Mouse (Mus musculus): ENCODE results near the gene Plekhm1.

The Plekhm1 gene

DNA sequence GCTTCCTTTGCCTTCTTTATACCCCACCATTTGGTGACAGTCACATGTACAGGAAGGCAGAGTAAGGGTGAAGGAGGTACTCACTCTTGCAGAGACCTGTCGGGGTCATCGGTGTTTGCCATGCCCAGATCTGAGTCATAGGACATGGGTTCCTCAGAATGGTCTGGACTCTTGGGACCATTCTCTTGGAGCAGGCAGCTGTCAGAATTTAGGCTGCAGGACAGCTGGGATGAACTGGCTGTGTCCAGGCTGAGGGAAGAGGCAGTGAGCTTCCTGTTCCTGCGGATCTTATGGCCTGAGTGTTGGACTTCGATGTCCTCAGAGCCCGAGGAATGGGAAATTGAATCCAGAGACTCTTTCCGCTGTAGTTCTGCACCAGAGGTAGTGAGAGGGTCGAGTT, 17.9 kb downstream of the Plekhm1 start:
- DNase-seq (ENCODE audit: low read depth, low spot score): no peak

- DNase-seq (ENCODE audit: low read depth, low spot score): no peak
These were observed 18.5 kb downstream of the Plekhm1 start for GRCm38 (mm10) chr11:103394025-103394424.

DNA sequence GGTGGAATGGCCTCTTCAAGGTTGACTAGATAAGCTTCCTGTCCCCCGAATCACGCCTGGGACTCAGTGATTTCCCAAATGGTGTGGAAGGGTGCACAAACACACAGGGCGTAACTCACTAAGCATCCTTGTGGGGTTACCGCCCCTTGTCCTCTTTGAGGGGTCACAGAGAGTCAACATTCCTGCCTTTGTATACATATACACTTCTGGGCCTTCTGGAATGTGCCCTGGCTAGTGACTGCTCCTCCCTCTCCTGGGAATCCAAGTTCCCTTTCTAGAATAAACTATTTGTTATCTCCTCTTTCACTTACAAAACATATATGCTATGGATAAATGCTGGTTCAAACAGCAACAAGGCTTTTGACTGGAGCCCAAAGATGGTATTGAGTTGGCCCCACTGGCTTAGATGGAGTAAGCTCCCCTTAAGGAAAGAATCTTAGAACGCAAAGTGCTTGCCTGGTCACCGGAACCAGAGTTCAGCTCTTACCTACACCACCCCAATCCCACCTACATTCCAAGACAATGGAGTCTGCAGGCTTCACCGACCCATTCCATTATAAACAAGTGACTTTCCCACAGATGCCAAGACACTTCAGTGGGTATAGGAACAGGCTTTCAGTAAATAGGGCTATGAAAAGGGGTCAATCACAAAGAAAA, 24.5 kb downstream of the Plekhm1 start:
- DNase-seq (ENCODE audit: low read depth, low spot score): peak; percentile 98

DNA sequence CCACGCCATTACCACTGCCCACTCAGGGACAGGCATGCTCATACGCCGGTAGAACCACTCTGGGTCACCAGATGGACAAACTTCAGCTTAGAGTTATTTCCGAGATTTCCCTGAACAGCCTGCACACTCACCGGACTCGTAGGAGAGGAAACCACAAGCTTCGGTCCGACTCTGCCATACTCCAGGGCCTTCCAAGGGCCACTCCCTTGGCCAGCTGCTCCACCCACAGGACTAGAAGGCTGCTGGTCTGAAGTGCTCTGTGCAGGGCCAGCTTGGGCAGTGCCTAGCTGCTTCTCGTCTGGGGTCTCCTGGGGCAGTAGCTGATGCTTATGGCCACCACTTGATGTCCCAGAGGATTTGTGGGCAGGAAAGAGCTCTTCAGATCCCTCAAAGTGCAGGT, 25.7 kb downstream of the Plekhm1 start:
- no peak for DNase-seq (ENCODE audit: low read depth, low spot score)

DNA sequence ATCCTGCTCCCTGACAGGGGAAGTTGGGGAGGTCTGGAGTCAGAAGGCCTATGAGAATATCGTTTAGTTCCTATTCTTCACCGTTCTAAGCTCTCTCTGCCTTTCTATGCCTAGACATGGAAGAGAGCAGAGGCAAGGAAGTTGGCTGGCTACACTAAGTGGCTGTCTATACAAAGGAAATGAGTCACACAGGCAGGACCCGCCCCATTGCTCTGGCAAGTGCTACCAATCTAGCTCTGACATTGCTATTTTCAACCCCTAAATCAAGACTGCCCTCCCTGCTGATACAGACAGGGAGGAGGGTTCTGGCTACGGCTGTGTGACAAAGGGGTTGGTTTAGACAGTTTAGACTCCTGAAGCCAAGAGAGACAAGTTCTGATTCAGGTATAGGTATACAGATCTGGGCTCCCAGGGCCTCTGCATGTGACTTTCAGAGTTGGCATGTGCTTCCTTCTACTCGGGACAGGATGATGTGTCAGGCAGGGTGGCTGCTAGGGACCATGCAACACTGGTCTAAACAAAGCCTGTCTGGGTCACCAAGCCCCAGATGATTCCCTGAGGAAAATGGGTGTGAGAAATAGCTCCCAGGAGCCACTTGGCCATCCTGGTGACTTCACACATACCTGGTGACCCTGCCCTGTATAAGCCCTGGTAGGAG, 30.4 kb downstream of the Plekhm1 start:
- DNase-seq (ENCODE audit: low read depth, low spot score): peak; percentile 49

DNA sequence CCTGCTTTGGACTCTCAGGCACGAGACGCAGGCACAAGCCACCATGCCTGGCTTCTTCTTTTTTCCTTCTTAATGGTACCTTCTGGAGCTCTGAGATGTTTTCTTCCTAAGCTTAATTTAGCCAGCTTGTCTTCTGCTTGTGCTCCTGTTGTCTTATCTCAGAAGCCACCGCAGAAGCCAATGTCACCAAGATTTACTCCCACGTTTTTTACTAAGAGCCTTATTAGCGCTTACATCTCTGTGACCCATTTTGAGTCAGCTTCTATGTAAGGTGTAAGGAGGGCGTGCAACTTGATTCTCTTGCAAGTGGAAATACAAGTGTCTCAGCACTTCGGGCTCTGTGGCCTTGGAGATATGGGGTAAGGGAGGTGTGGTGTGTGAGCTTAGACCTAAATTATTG, 31.0 kb downstream of the Plekhm1 start:
- DNase-seq (ENCODE audit: low read depth, low spot score): no peak

- no peak for DNase-seq (ENCODE audit: low read depth, low spot score)
These were observed 32.0 kb downstream of the Plekhm1 start for GRCm38 (mm10) chr11:103380460-103380859.

DNA sequence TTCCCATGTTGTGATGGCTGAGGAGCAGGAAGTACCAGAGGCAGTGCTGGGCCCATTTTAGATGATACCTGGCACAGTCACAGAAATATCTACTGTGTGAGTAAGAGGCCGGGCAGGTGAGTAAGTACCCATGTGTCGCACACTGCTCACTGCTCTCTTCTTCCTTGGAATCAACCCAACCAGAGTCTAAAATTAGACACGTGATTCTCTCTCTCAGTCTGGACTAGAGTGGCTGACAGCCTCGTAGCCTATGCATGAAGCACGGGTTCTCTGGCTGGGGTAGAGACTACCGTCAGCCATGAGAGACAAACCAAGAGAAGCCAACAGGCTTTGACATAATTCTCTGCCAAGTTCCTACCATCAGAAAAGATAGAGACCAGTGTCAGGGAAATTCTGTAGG, 34.1 kb downstream of the Plekhm1 start:
- no peak for DNase-seq (ENCODE audit: low read depth, low spot score)

DNA sequence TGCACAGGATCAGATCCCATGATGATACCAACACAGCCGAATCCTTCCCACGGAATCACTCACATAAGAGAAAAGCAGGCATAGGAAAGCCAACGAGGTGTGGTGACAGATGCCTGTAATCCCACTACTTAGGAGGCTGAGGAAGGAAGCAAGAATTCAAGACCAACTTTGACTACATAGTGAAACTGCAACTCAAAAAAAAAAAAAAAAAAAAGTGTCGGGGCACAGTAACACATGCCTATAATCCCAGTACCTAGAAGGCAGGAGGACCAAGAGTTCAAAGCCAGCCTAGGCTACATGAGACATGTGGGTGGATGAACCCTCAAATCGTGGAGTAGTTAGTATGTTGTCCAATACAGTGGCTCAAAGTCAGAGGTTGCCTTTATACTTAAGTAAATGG, 36.7 kb downstream of the Plekhm1 start:
- DNase-seq (ENCODE audit: low read depth, low spot score): no peak

DNA sequence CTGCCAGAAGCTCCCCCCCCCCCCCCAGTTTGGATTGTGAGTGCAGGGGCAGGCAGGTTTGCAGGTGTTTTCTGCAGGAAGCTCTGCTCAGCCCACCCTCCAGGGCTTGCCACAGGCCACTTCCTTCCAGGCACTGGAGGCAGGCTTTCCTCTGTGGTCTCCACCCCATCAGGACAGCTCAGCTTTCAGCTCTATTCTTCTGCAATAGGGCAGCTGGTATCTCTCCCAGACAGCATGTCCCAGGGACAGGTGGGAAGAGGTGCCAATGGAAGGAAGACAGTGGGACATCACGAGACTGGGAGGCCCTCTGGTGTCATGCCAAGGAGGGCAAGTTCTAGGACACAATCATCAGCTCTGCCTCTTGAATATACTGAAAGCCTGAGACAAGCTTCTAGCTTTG, 37.2 kb downstream of the Plekhm1 start:
- DNase-seq (ENCODE audit: low read depth, low spot score): no peak

DNA sequence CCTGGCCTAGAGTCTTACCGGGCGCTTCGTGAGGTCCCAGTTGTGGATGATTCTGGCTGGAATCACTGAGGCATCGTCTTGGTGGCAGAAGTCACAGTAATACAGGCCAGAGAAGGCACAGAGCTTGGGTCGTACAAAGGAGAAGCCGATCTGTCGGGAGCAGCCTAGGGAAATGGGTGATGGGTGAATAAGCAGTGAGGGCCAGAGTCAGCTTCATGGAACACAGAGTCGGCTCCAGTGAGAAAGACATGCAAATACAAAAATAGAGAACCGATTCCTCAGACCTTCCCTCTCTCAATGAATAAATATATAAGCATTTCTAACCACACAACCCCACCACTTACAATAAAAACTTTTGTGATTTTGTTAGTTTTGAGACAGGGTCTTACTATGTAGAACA, 38.6 kb downstream of the Plekhm1 start:
- no peak for DNase-seq (ENCODE audit: low read depth, low spot score)

- no peak for DNase-seq (ENCODE audit: low read depth, low spot score)
These were observed 39.9 kb downstream of the Plekhm1 start for GRCm38 (mm10) chr11:103372561-103372960.

- no peak for DNase-seq (ENCODE audit: low read depth, low spot score)
These were observed 40.4 kb downstream of the Plekhm1 start for GRCm38 (mm10) chr11:103372068-103372467.

DNA sequence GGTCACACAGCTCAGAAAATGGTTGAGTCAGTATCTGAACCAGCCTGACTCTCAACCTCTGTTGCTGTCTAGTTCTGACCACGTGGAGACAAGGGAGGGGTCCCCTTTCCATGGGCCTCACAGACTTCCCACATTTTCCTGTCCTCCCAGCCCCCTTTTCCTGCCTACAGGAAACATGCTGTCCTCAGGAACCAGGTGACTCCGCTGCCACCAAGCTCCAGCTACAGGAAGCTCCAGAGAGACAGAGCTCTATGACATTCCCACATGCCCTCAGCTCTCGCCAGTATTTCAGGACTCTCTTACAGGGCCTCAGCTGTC, 41.3 kb downstream of the Plekhm1 start:
- no peak for DNase-seq (ENCODE audit: low read depth, low spot score)

- DNase-seq (ENCODE audit: low read depth, low spot score): no peak
These were observed 41.9 kb downstream of the Plekhm1 start for GRCm38 (mm10) chr11:103370397-103371221.

DNA sequence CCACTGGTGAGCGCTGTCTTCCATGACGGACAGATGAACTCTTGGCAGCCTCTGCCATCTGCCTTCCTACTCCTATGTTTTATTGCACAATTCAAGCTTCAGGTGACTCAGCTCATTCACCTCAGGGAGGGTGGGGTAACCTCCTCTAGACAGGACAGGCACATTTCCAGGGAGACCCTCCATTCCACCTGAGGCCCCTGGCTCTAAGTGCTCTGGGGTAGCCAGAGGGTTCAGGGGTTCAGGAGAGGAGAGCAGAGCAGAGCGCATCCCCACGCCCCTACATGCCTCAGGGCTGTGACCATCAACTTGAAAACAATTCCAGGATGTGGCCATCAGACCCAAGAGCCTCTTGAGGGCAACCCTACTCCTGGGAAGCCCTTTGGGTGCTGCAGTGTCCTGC, 47.0 kb downstream of the Plekhm1 start:
- no peak for DNase-seq (ENCODE audit: low read depth, low spot score)

DNA sequence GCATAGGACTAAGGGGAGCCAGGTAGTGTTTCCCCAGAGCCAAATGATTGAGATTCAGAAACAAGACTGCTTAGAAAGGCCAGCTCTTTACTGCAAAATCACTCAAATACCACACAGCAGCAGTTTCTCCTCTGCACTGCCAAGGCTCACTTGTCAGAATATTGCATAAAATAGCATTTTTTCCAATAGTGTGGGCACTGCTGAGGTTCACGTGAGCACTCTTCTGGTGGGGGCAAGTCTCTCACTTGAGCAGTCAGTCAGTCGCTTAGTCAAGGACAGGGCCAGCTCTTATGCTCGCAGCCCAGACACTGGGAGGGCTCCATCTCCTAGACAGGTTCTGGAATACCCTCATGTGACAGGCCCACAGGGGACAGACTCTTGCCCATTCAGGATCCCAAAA, 47.5 kb downstream of the Plekhm1 start:
- no peak for DNase-seq (ENCODE audit: low read depth, low spot score)

DNA sequence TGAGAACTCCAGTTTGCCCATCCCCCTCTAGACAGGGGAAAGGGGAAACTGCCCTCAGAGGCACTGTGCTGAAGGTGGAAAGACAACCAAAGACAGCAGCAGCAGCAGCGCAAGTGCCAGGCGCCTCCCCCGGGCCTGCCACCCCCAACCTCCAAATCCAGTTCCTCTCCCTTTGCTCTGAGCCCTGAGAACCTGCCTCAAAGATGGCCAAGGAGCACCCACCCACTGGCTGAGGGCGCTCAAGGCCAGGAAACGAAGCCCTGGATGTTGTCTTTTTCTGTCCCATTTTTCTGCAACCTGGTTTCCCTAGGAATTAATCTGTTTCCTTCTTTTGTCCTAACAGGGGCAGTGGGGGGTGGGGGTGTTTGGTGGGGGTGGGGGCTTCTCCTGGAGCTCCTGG, 48.2 kb downstream of the Plekhm1 start:
- DNase-seq (ENCODE audit: low read depth, low spot score): no peak

DNA sequence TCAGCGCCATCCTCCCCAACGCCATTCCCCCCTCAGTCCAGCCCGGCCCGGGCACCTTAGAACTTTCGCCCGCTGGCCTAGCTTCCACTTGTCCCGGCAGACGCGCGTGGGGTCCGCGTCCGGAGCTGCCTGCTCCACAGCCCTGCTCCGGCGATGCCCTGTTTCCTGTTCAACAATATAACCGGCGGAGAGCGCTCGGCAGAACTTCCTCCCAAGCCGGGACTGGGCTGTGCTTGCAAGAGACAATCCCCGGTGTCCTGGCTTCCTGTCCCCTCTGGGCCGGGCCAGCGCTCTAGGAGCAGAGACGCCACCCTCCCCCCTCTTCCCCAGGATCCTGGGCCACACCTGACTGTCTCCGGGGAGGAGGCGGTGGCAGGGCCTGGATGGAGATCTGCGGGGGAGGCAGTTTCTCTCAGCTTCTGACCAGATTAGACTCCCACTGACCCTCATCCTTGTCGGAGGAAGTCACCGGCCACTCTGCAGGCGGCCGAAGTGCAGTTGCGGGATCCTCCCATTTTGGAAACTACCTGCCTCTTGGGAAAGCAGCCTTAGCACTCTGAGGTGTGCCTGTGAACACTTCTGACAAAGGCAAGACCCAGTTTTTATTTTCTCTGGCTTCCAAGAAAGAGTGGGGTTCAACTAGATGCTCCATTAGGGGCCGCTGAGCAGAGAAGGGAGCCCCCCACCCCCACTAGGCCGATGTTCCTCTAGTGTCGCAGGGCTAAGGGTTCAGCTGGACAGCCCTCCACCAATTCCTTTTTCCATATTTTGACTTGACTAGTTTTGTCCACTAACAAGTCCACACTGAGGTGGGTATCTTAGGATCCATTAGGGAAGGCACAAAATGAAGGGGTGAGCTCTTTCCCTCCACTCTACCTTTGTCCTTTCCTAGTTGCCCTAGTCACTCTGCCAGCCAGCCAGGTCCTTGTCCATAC, 49.0 kb downstream of the Plekhm1 start, which contains the start of gene Arhgap27:
Arhgap27 (minus strand) TSS at position 479 of the 935 bp plus-strand sequence.
- peak; percentile 64 for DNase-seq (ENCODE audit: low read depth, low spot score)

- peak; percentile 66 for DNase-seq (ENCODE audit: low read depth, low spot score)
These were observed 49.8 kb downstream of the Plekhm1 start for GRCm38 (mm10) chr11:103362521-103363181.

- peak; percentile 96 for DNase-seq (ENCODE audit: low read depth, low spot score)
These were observed 50.4 kb downstream of the Plekhm1 start for GRCm38 (mm10) chr11:103362054-103362432.

All from R1 (cell line).